Mouse (Mus musculus): Measurements from ENCODE around the gene Mtf1. TPM values are rescaled to one million over a fixed set of nuclear protein-coding genes. Genes with fewer than 3 reads are reported as not detected.

The Mtf1 gene
- total RNA-seq, 2 experiments from 2014 or later, result 25.2 to 29.7 TPM

DNA sequence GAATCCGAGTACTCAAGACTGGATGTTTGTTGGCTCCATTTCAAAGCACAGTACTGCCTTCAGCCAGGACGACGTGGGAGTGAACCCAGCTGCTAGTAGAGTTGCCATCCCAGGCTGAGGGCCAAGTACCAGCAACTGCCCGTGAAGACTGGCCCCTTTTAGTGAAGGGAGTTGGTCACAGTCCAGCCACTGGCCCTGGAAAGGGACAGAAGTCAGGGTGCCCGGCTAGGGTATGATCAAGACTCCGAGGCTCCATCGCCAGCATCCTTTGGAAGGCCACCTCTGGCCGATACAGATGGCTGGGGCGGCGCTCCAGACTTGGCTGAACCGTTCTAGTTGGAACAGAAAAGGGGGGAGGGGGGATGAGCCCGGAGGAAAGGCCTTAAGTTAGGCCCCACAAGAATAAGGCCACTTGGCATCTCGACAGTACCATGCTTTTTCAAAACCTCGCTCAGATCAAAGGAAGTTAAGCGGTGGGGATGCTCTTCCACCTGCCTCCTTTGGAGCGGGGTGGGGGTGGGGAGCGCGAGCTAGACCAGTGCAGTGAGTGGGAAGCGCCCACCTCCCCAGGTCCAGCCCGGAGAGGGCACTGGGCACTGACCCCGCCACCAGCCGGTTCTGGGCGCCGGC is 47.8 kb downstream of the Mtf1 start:
- peak; percentile 69 to 86 for DNase-seq (ENCODE audit: low spot score in 2 of 2)
- intact Hi-C loops (cut with DNase I), result loop anchor here (5.0 kb wide), 1 partner anchor 43 kb away; no protein-coding TSS in a partner anchor

- peak; percentile 95 for DNase-seq (ENCODE audit: low spot score in 2 of 2)
- intact Hi-C loops (cut with DNase I), result loop anchor here (5.0 kb wide), 1 partner anchor 42 kb away; no protein-coding TSS in a partner anchor
These were observed 48.5 kb downstream of the Mtf1 start, which contains the start of gene Yrdc for GRCm38 (mm10) chr4:124850261-124850913. Gene Yrdc, plus strand, starts transcription at chr4:124850679.

DNA sequence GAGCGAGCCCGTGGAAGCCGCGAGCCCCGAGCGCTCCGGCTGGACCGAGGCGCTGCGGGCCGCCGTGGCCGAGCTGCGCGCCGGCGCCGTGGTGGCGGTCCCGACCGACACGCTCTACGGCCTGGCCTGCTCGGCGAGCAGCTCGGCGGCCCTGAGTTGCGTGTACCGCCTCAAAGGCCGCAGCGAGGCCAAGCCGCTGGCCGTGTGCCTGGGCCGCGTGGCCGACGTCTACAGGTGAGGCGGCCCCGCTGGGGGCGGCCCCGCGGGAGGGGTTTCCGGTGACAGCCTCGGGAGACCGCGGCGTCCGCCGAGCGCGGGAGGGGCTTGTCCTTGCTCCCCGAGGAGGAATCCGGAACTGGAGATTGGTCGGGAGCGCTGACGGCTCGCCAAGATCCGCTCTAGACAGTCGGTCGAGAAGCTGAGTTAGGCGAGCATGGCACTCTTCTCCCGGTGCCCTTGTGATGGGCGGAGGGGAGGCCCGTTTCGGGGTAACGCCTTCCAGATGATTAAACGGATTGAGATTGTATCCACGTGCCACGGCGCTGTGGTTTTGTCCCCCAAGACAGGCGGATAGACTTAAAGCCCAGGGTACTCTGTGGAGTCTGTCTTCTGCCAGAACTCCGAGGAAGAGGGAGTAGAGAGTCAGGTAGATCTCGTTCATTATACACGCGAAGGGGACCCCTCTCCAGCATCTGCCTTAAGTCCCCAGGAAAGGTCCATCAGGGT is 49.2 kb downstream of the Mtf1 start, which contains the start of gene 1110065P20Rik:
Gene 1110065P20Rik, minus strand, starts transcription at position 264 of the 726 bp plus-strand sequence.
- DNase-seq (ENCODE audit: low spot score in 2 of 2), result peak; percentile 78 to 81
- intact Hi-C loops (cut with DNase I), result loop anchor here (5.0 kb wide), 1 partner anchor 41 kb away; no protein-coding TSS in a partner anchor

DNA sequence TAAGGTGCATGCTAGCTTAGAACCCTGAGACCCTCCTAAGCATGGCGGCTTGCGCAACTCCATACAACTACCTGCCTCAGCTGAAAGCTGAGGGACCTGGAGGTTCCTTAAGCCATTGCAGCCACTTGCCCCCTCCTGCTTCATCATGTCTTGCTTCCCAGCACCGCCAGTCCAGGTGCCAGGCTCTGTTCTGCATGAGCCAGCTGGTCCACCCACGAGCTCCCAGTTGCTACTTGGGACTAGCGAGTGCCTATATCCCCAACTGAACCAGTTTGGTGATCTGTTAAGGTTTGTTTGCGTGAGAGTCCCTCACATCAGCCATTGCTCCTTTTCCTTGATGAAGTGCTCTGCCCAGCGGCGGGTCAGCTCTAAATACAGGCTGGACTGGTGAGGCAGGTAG is 54.4 kb downstream of the Mtf1 start:
- peak in 1 of 2 experiments; percentile 64 for DNase-seq (ENCODE audit: low spot score in 2 of 2)

GRCm38 (mm10) chr4:124858370-124858769 is 56.5 kb downstream of the Mtf1 start:
- intact Hi-C loops (cut with DNase I), result no loop called here
- DNase-seq (ENCODE audit: low spot score in 2 of 2), result no peak

More for the DNA sequence above, 54.4 kb downstream of the Mtf1 start:
- intact Hi-C loops (cut with DNase I), result no loop called here

DNA sequence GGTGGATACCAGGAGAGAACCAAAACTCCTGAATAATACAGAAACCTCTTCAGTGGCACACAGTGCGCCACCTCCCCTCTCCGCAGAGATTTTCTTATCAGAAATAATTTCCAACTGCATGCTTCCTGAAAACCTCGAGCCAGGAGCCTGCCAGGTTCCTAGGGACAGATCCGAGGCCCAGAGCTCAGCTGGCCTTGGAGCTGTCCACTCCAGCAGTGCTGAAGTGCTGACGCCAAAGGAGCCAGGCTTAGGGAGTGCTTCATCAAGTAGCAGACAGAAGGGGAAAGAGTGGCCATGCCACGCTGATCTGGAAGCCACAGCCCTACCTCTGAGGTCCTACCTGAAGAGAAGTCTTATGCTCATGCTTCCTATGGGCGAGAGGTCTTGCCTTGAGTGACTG is 58.5 kb downstream of the Mtf1 start:
- intact Hi-C loops (cut with DNase I), result loop anchor here (5.0 kb wide), 1 partner anchor 77 kb away; the partner anchor contains the start of genes 9930104L06Rik and Cdca8
- DNase-seq (ENCODE audit: low spot score in 2 of 2), result no peak

GRCm38 (mm10) chr4:124861283-124862188 is 59.6 kb downstream of the Mtf1 start, which contains the start of gene Maneal:
Gene Maneal, minus strand, starts transcription at chr4:124862171.
- intact Hi-C loops (cut with DNase I), result loop anchor here (5.0 kb wide), 1 partner anchor 76 kb away; the partner anchor contains the start of genes 9930104L06Rik and Cdca8
- no peak for DNase-seq (ENCODE audit: low spot score in 2 of 2)

DNA sequence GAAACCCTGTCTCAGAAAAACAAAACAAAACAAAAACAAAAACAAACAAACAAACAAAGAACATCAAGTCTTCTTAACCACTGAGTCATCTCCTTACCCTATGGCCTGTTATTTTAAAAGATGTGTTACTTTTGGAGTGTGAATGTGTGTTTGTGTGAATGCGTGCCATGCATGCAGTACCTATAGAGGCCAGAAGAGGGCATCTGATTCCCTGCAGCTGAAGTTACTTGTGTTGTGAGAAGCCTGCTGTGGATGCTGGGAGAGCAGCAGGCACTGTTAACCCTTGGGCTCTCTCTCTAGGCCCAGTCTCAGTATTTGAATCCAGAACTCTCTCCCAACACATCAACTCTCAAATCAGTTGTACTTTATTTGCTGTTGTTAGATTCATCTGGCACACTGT is 70.8 kb downstream of the Mtf1 start:
- intact Hi-C loops (cut with DNase I), result no loop called here
- no peak for DNase-seq (ENCODE audit: low spot score in 2 of 2)

GRCm38 (mm10) chr4:124880599-124880998 is 78.7 kb downstream of the Mtf1 start, which contains the start of gene Epha10:
Gene Epha10, plus strand, starts transcription at chr4:124880899.
- intact Hi-C loops (cut with DNase I), result no loop called here
- DNase-seq (ENCODE audit: low spot score in 2 of 2), result no peak

GRCm38 (mm10) chr4:124881341-124881908 is 79.5 kb downstream of the Mtf1 start:
- intact Hi-C loops (cut with DNase I), result no loop called here
- DNase-seq (ENCODE audit: low spot score in 2 of 2), result peak; percentile 80 to 87

DNA sequence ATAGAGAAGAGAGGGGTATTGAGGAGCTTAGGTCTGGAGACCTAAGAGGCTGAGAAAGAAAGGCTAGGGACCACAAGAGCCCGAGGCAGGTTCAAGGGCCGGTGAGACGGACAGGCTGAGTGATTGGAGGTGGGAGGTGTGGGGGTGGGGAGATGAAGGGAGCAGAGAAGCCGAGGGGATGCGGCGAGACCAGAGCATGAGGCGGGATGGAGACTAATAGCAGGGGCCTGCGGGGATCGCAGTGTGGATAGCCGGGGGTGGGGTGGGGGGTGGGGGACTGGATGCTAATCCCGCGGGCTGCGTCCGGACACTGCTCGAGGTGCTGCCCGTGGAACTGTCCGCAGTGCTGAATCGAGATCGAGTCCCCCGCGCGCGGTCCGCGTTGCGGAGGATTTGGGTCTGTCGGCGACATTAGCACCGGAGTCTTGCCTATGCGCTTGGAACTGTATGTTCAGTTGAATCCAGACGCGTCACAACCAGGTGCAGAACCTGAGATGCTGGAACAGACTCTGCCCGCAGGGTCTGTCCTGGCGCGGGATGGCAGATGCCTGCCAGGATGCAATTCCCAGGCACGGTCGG is 80.3 kb downstream of the Mtf1 start:
- intact Hi-C loops (cut with DNase I), result no loop called here

DNA sequence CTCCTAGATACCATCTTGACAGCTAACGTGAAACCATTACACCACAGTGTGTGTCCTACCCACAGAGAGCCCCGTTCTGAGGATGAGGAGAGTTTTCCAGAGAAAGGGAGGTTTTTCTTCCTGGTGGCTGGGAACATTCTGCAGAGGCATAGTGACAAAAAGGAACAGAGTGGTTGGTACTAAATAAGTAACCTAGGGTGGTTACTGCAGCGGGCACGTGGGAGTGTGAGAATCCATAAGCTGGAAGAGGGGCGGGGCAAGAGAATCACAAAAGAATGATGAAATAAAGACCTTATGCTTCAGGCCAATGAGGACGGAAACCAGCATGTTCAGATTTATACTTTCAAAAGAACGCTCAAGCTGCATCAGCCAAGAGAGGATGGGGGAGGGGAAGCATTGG is 86.8 kb downstream of the Mtf1 start:
- peak in 1 of 2 experiments; percentile 84 for DNase-seq (ENCODE audit: low spot score in 2 of 2)
- intact Hi-C loops (cut with DNase I), result no loop called here

More for the DNA sequence above, 80.3 kb downstream of the Mtf1 start:
- DNase-seq (ENCODE audit: low spot score in 2 of 2), result peak in 1 of 2 experiments; percentile 32

DNA sequence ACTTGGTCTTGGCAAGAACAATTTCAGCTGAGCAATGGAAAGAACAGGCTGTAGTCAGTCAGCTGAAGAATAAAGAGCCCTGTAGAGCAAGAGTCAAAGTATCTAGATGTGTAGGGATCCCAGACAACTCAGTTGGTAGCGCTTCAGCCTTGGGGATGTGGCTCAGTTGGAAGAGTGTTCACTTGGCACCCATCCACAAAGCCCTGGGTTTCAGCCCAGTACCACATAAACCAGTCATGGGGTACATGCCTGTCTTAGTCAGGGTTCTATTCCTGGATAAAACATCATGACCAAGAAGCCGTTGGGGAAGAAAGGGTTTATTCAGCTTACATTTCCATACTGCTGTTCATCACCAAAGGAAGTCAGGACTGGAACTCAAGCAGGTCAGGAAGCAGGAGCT is 88.0 kb downstream of the Mtf1 start:
- intact Hi-C loops (cut with DNase I), result loop anchor here (5.0 kb wide), 1 partner anchor 38 kb away; the partner anchor contains the start of genes 1110065P20Rik and Yrdc
- peak in 1 of 2 experiments; percentile 53 for DNase-seq (ENCODE audit: low spot score in 2 of 2)

GRCm38 (mm10) chr4:124890831-124891230 is 88.9 kb downstream of the Mtf1 start:
- intact Hi-C loops (cut with DNase I), result loop anchor here (5.0 kb wide), 1 partner anchor 39 kb away; the partner anchor contains the start of genes 1110065P20Rik and Yrdc
- DNase-seq (ENCODE audit: low spot score in 2 of 2), result peak; percentile 42 to 70

- DNase-seq (ENCODE audit: low spot score in 2 of 2), result no peak
- intact Hi-C loops (cut with DNase I), result loop anchor here (5.0 kb wide), 1 partner anchor 41 kb away; the partner anchor contains the start of genes 1110065P20Rik and Yrdc
These were observed 91.9 kb downstream of the Mtf1 start for GRCm38 (mm10) chr4:124893769-124894168.

GRCm38 (mm10) chr4:124894508-124895428 is 92.9 kb downstream of the Mtf1 start:
- intact Hi-C loops (cut with DNase I), result loop anchor here (5.0 kb wide), 1 partner anchor 42 kb away; the partner anchor contains the start of genes 1110065P20Rik and Yrdc
- DNase-seq (ENCODE audit: low spot score in 2 of 2), result peak; percentile 77 to 81

- intact Hi-C loops (cut with DNase I), result no loop called here
- no peak for DNase-seq (ENCODE audit: low spot score in 2 of 2)
These were observed 96.5 kb downstream of the Mtf1 start for GRCm38 (mm10) chr4:124898428-124898827.

Data from left cerebral cortex, postnatal 25 days (tissue).